Mouse (Mus musculus) heart, embryonic 14.5 days (tissue): ENCODE measurements around the gene Slc27a2. TPM values are rescaled to one million over a fixed set of nuclear protein-coding genes. Genes with fewer than 3 reads are reported as not detected.

ENCODE experiments used
- ATAC-seq: fragments of 200-750 bp; cut with Nextera tagmentation; 2 replicates; pipeline ENCODE4 v1.8.0; 2017; ENCODE audit warnings: low read depth, moderate TSS enrichment; ENCODE audit not compliant: insufficient number of reproducible peaks, insufficient read depth, low FRiP score
- H3K27ac ChIP-seq, 2 experiments: fragments of 200-500 bp in 1 of 2; fragments of 300-500 bp in 1 of 2; sonication (generic) in 1 of 2; replicated peaks in 1 of 2; 2 replicates each; pipeline ENCODE4 v1.5.1; 2012 to 2014; ENCODE audit warnings: low read depth in 2 of 2, low read length in 2 of 2, control low read depth in 1 of 2, mild to moderate bottlenecking in 1 of 2, mixed read lengths in 1 of 2; ENCODE audit not compliant: control insufficient read depth in 1 of 2, insufficient read depth in 1 of 2
- H3K27me3 ChIP-seq: fragments of 300-500 bp; sonication (generic); 2 replicates; pipeline ENCODE4 v1.6.1; 2014; ENCODE audit warnings: mild to moderate bottlenecking, low read length, control low read depth; ENCODE audit not compliant: control insufficient read depth, insufficient read depth
- H3K36me3 ChIP-seq: fragments of 300-500 bp; sonication (generic); 2 replicates; pipeline ENCODE4 v1.6.1; 2014; ENCODE audit warnings: mild to moderate bottlenecking, control low read depth, low read length, mixed read lengths; ENCODE audit not compliant: control insufficient read depth, insufficient read depth
- H3K4me1 ChIP-seq, 2 experiments: fragments of 200-500 bp in 1 of 2; fragments of 300-500 bp in 1 of 2; sonication (generic) in 1 of 2; 2 replicates each; pipeline ENCODE4 v1.6.1; 2012 to 2014; ENCODE audit warnings: low read length in 2 of 2, control low read depth in 1 of 2, mixed read lengths in 1 of 2; ENCODE audit not compliant: control insufficient read depth in 2 of 2, insufficient read depth in 2 of 2
- H3K4me2 ChIP-seq: fragments of 300-500 bp; sonication (generic); 2 replicates; pipeline ENCODE4 v1.6.1; 2014; ENCODE audit warnings: mild to moderate bottlenecking, low read length
- H3K4me3 ChIP-seq, 2 experiments: fragments of 200-500 bp in 1 of 2; fragments of 300-500 bp in 1 of 2; sonication (generic) in 1 of 2; 2 replicates each; pipeline ENCODE4 v1.5.1; 2012 to 2014; ENCODE audit warnings: low read length in 2 of 2, mild to moderate bottlenecking in 2 of 2, control low read depth in 1 of 2, low read depth in 1 of 2, moderate library complexity in 1 of 2; ENCODE audit not compliant: control insufficient read depth in 1 of 2, insufficient read depth in 1 of 2
- H3K9ac ChIP-seq: fragments of 300-500 bp; sonication (generic); 2 replicates; pipeline ENCODE4 v1.6.1; 2014; ENCODE audit warnings: mild to moderate bottlenecking, low read length
- H3K9me3 ChIP-seq: fragments of 300-500 bp; sonication (generic); 2 replicates; pipeline ENCODE4 v1.6.1; 2016; ENCODE audit warnings: low read length, control low read depth; ENCODE audit not compliant: control insufficient read depth
- WGBS: fragments of 180-500 bp; shearing (Covaris S2); extraction: QIAGEN DNeasy Blood & Tissue Kit; methylation state at CpG from one replicate; pipeline ENCODE4 v1.1.7; 2014; 5-methylcytosine and 5-hydroxymethylcytosine counted together
- polyA plus RNA-seq: library from polyadenylated mRNA; unstranded; fragments of >200 nt; fragmentation: Nextera tagmentation; extraction: Ambion mirVana; gene quantifications from 2 replicates; pipeline ENCODE4 v1.2.1, GENCODE M21; 2014

Slc27a2 gene
- polyA plus RNA-seq, 1 experiment from 2014 or later, result 0.09 TPM

DNA sequence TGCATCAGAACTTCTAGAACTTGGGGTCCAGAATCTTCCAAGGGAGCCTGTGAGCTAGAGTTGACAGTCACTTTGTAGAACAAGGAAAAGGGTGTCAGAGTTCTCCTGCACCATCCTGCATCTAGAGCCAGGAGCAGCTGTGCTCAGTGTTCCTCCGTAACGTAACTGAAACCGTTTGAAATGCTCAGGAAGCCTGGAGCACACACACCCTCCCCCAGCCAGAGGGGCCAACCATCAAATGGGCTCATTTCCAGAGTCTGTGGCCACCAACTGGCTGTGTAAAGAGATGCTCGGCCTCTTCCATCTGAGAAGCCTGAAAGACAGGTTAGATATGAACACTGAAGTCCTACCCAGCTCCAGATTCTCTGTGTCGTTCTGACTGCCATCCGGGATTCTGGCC, 31.8 kb downstream of the Slc27a2 start:
- Histone ChIP-seq H3K9me3 (no peaks in the 10 kb centered on the region), H3K27me3 (no peaks in the 10 kb centered on the region), H3K4me1 (no peaks in the 10 kb centered on the region), H3K4me2 (no peak overlapping the region), H3K4me3 (no peak overlapping the region), H3K27ac (no peak overlapping the region), H3K9ac (no peak overlapping the region), H3K36me3 (no peaks in the 10 kb centered on the region)
- WGBS, result 62% methylated on average over 6 of the region's 6 CpGs
- ATAC-seq, result no peak

DNA sequence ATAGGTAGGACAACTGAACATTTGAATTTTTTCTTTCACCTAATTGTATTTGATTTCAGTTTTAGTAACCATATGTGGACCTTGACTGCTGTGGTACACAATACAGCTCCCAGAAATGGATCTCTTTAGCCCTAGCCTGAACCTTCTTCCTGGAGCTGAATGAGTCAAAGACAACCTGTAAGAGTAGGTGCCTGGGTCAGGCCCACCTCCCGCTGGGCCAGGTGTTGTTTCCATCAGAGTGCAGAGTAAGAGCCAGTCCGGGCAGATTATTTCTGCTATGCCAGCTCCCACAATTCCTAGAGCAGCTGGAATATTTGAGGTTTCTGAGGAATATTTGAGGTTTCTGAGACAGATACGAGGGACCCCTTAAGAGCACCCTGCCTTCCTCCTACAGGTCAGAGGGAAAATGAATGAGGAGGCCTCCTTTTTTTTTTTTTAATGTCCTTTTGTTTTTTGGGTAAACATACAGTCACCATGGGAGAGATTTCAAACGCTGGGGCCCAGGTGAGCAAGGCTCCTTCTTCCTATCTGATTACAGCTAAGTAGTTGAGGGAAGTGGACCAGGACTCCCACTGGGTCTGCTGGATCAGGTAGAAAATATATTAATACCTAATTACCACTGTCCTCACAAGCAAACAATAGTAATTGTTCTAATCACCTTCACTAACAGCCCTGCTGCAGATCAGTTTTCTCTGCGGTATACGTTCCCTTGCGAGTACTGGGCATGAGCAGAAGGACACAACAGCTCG, 32.6 kb downstream of the Slc27a2 start:
- H3K36me3 ChIP-seq, result no peaks in the 10 kb centered on the region
- no peak for ATAC-seq
- no peak overlapping the region for H3K27ac ChIP-seq
- no peak overlapping the region for H3K9ac ChIP-seq
- WGBS, result 74% methylated on average over 8 of the region's 8 CpGs
- H3K9me3 ChIP-seq, result no peaks in the 10 kb centered on the region
- no peaks in the 10 kb centered on the region for H3K4me1 ChIP-seq
- no peaks in the 10 kb centered on the region for H3K27me3 ChIP-seq
- H3K4me2 ChIP-seq, result no peak overlapping the region
- no peak overlapping the region for H3K4me3 ChIP-seq

DNA sequence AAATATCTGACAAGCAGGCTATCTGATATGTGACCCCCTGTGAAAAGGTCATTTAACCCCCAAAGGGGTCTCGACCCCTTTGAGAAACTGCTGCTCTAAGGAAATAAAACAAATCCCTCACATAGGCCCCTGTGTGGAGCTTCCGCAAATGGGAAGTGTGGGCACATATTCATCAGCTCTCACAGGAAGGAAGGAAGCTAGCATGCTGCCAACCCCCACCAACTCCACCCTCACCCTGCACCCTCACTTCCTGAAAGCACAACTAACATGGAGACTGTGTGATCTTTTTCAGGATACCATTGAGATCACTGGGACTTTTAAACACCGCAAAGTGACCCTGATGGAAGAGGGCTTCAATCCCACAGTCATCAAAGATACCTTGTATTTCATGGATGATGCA, 35.3 kb downstream of the Slc27a2 start:
- Histone ChIP-seq H3K36me3 (no peaks in the 10 kb centered on the region), H3K27ac (no peak overlapping the region), H3K9me3 (no peaks in the 10 kb centered on the region), H3K9ac (no peak overlapping the region), H3K4me3 (no peak overlapping the region), H3K4me2 (no peak overlapping the region), H3K4me1 (no peaks in the 10 kb centered on the region), H3K27me3 (no peaks in the 10 kb centered on the region)
- no peak for ATAC-seq
- 73% methylated on average over 3 of the region's 3 CpGs for WGBS

DNA sequence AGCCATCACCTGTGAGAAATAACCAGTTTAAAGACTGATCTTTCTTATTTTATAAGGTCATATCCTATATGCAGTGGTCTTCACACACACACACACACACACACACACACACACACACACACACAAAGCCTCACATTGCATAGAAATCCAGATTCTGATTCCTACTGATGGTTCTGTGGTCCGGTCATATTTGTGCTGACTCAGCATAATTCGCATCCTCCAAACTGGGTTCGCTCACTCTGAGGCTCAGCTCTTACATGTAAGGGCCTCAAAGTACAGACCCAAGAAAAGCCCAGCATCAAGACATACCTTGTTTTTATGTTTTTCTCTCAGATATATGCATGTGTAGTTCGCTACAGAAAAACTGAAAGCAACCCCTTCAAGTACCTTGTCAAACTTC, 39.1 kb downstream of the Slc27a2 start:
- Histone ChIP-seq H3K27ac (no peak overlapping the region), H3K4me3 (no peak overlapping the region), H3K4me2 (no peak overlapping the region), H3K9me3 (no peaks in the 10 kb centered on the region), H3K9ac (no peak overlapping the region), H3K36me3 (no peaks in the 10 kb centered on the region), H3K27me3 (no peaks in the 10 kb centered on the region), H3K4me1 (no peaks in the 10 kb centered on the region; a peak in 1 of 4 replicates)
- no peak for ATAC-seq
- 80% methylated on average over 4 of the region's 4 CpGs for WGBS

DNA sequence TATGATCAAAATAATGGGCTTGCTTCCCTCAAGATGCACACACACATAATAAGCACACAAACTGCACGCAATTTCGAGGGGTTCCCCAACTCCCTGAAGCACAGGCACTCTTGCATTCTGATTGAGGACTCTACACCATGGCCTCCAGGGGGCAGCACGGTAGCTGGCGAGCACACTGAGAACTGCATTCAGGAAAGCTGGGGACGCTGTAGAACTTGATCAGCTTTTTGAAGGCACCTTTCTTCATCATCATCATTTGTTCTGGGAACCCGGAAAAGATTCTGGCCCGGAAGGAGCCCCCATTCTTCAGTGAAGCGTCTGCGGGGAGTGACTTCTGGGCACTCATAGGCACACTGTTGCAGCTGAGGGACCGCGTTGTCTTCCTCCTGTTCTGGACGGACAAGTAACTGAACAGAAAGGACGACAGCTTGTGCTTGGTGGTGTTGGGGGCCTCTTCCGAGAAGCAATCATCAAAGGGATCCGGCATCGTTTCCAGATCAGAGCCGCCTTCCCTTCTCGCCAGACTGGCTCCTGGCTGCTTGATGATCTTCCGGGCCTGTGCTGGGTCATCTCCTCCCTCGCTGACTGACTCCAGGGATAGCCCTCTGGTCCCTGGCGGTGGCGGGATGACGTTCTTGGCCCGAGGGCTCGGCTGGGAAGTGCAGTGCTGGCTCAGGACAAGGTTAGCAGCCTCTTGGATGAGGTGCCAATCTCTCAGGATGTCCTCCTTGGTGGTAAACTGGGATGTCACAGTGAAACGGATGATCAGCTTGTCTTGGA, 41.8 kb downstream of the Slc27a2 start:
- Histone ChIP-seq H3K9me3 (no peaks in the 10 kb centered on the region), H3K27me3 (no peaks in the 10 kb centered on the region), H3K9ac (peak overlapping the region; percentile 61), H3K4me3 (peak overlapping the region; percentile 31 to 35), H3K4me1 (no peaks in the 10 kb centered on the region; a peak in 1 of 4 replicates), H3K36me3 (no peaks in the 10 kb centered on the region), H3K27ac (no peak overlapping the region), H3K4me2 (peak overlapping the region; percentile 67)
- no peak for ATAC-seq
- 26% methylated on average over 26 of the region's 26 CpGs for WGBS

DNA sequence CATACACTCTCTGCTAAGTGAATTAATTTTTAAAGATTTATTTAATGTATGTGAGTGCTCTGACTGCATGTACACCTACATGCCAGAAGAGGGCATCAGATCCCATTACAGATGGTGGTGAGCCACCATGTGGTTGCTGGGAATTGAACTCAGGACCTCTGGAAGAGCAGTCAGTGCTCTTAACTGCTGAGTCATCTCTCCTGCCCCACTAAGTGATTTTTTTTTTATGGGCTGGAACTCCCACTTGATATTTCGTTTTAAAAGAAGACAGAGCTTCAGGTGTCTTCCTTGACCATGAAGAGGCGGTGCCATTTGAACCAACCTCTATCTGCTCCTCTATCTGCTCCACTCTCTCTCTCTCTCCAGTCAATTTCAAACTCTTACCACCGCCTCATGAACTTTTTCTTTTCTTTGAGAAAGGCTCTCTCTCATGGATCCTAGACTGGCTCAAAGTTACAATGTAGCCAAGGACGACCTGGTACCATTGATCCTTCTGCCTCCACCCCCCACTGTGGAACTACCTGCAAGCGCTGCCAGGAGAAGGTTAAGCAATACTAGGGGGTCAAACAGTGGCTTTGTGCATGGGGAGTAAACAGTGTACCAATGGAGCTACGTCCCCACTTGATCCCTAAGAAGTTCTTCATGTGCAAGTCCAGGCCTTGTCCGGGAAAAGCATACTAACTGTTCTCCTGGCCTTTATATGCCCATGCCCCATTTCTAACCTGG, 44.3 kb downstream of the Slc27a2 start:
- Histone ChIP-seq H3K27ac (no peak overlapping the region), H3K4me1 (no peaks in the 10 kb centered on the region; a peak in 1 of 4 replicates), H3K4me3 (no peak overlapping the region), H3K27me3 (no peaks in the 10 kb centered on the region), H3K9ac (no peak overlapping the region), H3K9me3 (no peaks in the 10 kb centered on the region), H3K36me3 (no peaks in the 10 kb centered on the region), H3K4me2 (no peak overlapping the region)
- ATAC-seq, result no peak
- WGBS, result 88% methylated on average over 7 of the region's 7 CpGs

DNA sequence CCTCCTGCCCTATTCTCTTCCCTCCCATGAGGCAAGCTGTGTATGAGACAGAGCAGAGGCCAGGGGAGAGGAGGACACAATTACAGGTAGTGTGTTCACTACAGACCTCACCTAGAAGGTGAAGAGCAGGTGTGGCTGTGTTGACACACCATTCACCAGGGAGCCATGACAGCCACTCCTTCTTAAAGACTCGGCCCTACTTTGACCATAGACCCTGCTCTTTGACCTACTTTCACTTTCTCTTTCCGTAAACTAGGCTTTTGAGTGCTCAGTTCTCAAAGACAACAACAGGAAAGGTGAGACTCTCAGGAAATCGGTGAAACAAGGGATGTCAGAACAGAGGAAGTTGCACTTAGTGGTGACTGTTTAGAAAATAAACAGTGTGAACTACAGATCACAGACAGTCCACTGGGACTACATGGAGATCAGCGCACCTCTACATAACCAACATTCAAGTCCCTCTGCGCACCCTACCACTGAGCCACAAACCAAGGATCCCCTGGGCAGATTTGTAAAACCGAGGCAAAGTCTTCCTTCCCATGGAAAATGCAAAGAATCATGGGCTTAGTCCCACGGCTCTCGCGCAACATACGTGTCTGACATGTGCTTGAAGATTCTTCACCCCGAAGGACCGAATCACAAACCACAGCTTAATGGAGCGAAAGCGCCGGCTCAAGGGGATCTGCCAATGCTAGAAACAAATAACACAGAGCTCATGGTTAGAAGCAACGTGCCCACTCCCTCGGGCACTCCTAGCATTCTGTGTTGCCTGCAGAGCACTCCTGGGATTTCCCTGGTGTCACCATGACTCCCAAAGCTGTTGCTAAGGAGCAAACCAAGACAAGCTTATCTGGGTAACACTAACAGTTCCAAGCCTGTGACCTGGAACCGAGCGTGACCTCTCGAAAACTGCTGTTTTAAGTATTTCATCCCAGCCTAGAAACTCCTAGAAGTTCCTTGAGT, 45.4 kb downstream of the Slc27a2 start:
- Histone ChIP-seq H3K9me3 (no peaks in the 10 kb centered on the region), H3K36me3 (no peaks in the 10 kb centered on the region), H3K4me1 (no peaks in the 10 kb centered on the region; a peak in 1 of 4 replicates), H3K27ac (no peak overlapping the region), H3K4me2 (no peak overlapping the region), H3K4me3 (no peak overlapping the region), H3K9ac (no peak overlapping the region), H3K27me3 (no peaks in the 10 kb centered on the region)
- ATAC-seq, result no peak
- 72% methylated on average over 20 of the region's 20 CpGs for WGBS
